Mouse (Mus musculus) monocyte, adult 2 months (primary cell): ENCODE measurements around the gene Pmpcb.
"Not testable (repeated sequence)": the region's sequence is repeated elsewhere in the genome, so short reads cannot be mapped to it uniquely, and the experiment has no call there.

Experiments used
- DNase-seq, 2 experiments: peaks; one replicate each; pipeline ENCODE4 v3.0.0; 2022; ENCODE audit warnings: low spot score in 2 of 2, low read depth in 1 of 2

Gene Pmpcb

DNA sequence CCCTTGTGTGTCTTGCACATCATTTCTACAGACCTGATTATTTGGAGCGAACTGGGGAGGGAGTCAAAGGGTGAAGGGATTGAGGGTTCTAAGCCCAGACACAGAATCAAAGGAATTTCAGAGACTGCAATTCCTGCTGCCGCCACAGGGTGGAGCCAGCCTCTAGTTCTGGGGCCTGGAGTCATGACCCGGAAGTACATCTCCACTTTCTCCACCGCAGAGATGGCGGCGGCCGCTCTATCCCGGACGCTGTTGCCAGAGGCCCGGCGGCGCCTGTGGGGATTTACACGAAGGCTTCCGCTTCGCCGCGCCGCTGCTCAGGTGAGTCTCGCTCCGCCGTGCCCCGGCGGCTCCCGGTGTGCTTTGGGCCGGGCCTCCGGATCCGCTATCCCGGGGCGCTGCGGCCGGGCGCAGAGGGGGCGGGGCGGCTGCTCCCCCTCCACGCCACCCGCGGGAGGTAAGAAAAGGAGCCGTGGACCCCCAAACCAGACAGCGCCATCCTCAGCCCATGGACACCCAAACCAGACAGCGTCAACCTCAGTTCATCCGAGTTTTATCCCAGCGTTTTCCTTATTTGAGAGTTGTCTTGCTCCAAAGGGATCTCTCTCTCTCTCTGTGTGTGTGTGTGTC is at the start of gene Pmpcb:
Pmpcb (plus strand) TSS at position 186 of the 630 bp plus-strand sequence.
- peak; percentile 54 to 78 for DNase-seq

DNA sequence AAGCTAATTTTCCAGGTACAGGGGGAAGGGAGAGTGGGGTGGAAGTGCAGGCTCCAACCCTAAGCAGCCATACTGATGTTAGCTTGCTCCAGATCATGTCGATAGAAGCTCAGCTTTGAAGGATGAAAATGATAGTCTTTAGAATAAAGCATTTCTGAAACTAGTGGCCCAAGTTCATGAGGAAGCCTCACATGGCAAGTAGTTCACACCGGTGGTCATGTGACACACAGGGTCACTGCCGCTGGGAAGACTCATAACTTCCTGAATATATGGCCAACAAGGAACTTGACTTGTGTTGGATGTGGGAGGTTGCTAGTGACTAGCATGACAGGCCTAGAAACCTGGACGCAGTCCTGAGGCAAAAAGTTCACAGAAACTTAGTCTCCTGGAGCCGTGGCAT is 44.7 kb upstream of the Pmpcb start:
- no peak for DNase-seq

DNA sequence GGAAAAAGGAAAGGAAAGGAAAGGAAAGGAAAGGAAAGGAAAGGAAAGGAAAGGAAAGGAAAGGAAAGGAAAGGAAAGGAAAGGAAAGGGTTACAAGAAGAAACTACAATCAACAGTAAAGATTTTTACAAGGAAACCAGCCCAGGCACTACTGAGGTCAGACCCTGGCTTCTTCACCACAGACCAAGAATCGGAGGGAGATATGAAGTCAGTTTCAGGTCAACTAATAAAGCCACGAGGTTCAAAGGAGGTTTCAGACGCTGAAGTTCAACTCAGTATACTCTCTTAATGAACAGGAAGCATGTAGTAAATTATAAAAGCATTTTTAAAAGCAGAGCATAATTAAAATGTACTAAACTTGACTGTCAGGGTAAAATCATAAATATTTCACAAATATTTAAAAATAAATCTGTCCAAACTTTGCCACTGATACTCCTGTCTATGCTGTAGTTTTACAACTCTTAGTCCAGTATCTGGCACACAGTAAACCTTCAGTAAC is 43.5 kb upstream of the Pmpcb start:
- no peak for DNase-seq

DNA sequence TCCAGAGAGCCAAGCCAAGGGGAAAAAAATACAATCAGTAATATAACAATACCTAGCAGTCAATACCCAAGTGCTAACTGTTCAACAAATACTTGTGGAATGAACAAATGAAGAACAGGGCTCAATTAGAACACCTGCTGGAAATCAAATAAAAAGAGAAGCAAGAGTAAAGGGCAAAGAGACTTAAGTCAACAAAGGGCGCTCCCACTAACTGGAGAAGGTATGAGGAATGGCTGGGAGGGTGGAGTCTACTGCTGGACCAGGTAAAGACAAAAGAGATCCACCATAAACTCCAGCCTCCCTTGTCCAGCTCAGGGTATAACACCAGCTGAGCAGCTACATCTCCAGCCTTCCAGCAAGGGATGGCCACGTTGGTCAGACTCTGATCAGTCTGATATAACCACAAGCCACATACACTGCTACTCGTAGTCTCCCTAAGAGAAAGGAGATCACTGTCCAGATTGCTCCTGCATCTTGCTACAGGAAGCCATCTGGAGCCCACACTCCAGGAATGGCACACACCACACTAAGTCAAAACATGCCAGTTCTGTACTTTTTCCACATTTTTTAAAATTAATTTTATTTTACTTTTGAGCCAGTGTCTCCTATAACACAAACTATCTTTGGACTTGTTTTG is 42.0 kb upstream of the Pmpcb start:
- DNase-seq = no peak

DNA sequence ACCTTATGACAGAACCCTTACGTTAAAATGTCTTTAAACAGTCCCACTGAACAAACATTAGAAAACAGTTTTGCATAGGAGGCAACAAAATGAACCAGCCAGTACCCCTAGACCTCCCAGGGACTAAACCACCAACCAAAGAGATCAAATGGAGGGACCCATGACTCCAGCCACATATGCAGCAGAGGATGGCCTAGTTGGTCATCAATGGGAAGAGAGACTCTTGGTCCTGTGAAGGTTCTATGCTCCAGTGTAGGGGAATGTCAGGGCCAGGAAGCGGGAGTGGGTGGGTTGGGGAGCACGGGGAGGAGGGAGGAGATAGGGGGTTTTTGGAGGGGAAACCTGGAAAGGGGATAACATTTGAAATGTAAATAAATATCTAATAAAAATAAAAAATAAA is 37.4 kb upstream of the Pmpcb start:
- DNase-seq = not testable (repeated sequence)

DNA sequence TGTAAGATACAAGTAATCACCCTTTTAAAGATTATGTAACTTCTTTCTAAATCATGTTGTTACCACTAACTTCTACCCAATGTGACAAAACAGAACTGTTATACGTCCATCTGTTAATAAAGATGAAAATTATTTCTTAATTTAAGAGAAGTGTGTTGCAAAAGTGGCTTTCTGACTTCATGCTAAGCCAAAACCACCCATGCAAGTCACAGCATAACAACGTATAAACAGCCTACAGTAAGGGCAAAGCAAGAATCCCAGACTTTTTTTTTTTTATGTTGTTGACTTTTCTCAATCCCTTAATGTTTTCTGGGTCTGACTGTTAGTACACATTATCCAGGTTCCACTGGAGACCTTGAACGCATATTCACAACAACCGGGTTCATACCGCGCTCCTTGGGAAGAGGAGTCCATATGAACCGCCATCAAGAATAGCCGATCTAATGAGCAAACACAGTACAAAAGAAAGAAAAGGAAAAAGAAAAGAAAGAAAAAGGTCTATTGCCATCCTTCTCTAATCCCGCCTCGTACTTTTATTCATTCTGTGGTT is 36.6 kb upstream of the Pmpcb start:
- no peak for DNase-seq

DNA sequence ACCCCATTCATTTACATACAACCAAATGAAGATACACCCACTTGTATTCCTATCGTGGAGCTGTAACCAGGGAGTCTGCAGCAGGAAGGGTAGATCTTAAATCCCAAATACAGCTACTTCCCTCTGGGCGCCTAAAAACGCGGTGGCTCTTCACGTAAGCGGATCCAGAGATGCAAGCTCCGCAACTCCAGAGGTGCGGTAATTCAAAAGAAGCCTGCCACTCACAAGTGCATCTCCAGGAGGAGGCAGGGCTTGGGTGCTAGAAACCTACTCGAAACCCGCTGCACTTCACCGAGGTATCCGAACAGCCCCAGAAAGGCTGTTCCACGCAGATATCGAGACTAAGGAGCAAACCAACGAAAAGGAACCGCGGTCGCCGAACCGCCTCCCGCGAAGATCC is 36.0 kb upstream of the Pmpcb start:
- no peak for DNase-seq

DNA sequence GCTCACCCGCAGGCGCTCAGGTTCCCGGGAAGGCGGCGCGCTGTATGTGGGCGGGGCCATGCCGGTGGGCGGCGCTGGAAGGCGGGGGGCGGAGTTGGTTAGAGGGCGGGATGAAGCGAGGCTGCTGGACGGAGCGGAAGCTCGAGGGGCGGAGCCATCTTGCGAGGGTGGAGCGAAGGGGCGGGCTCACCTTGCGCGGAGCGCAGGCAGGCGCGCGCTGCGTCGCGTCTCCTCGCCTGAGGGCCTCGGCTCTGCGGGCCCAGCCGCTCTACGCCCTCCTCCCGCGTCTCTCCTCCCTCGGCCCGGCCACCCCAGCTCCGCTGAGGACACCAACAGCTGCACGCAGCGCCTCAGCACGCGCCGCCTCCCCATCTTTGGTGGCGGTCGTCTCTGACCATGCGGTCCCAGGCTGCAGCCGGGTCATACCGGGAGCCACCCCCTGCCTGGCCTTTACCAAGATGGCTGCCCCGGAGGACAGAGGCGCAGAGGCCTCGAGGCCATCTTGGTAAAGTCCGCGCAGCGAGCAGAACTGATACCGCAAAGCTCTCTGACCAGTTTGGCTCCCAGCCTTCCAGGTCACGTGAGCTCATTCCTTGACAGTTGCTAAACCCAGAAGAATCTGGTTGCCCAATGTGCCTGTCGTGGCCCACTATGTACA is 35.5 kb upstream of the Pmpcb start, which contains the start of gene Napepld:
Napepld (minus strand) TSS at position 46 of the 658 bp plus-strand sequence.
- peak; percentile 96 to 99 for DNase-seq

DNA sequence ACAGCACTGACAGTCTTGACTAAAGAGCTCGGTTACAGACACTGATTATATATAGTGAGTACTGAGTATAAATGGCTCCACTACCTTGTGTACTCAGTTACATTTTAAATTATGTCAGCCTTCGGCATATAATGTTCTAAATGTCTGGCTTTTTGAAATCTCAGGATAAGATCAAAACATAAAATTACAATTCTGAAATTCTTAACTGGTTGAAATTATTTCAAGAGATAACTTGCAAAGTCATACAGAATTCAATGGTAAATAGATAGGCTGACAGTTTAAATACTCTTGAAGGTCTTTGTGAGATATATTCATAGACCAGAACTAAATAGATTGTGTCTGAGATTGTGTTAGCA is 35.0 kb upstream of the Pmpcb start:
- DNase-seq = no peak

DNA sequence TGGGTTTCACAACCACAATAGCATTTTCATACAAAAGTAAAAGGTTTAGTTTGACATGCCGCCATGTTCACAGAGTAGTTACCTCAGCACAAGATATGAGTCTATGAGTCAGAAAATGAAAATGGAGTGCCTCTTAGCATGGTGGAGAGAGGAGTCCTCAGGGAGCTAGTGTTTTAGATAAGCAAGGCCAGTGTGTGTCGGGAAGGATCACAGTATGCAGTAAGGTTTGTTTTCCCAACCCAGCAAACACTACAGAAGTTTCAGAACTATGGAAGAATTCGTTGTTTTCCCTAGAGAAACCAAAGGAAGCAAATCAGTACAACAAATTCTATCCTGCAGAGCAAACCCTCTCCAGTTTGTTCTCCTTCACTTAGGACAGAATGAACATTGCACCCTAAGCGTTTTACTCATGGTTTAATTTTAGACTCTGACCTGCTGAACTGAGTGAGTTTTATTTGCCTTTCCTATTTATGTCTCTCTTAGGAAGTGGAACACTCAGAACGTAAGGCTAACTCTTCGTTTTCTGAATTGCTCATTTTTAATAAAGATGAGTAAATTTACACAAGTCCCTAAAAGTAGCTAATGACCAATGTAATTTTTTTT is 34.0 kb upstream of the Pmpcb start:
- no peak for DNase-seq

DNA sequence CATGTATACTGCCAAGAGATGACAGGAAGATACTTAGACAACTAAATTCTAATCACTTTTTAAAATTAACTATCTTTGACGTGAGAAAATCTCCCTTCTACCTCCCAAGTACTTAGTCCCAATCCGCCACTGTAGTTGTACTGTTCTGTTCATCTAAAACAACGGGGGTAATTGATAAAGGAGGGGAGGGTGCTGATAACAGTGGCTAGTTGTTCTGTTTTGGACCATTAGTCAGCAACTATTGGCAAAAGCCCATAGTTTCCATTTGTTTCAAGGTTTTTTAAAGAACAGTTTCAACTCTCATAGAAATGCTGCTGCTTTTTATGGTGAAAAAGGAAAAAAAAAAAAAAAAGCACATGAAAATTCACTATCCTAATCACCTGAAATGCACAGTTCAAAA is 33.2 kb upstream of the Pmpcb start:
- no peak for DNase-seq

DNA sequence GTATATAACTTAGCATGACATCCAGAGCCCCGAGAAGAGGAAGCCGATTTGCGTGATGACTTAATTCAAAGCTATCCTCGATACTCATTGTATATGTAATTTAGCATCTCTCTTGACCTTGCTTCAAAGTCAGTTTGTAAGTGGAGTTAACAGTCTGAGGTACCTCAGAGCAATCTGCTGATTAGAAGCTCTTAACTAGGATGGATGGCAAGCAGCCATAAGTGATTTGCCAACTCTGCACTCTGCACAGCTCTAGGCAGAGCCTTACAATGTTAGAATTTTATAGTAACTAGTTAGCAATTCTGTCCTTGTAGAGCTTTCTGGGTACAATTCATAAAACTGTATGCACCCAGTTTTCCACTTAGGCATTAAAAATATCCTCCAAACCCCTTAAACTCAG is 30.4 kb upstream of the Pmpcb start:
- no peak for DNase-seq

DNA sequence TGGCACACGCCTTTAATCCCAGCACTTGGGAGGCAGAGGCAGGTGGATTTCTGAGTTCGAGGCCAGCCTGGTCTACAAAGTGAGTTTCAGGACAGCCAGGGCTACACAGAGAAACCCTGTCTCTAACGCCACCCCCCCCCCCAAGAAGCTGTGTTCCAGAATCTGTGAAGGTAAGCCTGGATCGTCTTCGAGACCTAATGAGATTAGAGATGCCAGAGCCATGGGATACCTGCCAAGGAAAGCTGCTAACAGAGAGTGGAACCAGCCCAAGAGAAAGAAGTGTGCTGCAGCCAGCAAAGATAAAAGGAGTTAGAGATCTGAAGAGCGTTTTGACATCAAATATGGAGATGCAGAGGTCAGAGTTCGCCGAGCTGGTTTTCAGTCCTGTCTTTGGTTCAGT is 28.9 kb upstream of the Pmpcb start:
- DNase-seq = not testable (repeated sequence)

DNA sequence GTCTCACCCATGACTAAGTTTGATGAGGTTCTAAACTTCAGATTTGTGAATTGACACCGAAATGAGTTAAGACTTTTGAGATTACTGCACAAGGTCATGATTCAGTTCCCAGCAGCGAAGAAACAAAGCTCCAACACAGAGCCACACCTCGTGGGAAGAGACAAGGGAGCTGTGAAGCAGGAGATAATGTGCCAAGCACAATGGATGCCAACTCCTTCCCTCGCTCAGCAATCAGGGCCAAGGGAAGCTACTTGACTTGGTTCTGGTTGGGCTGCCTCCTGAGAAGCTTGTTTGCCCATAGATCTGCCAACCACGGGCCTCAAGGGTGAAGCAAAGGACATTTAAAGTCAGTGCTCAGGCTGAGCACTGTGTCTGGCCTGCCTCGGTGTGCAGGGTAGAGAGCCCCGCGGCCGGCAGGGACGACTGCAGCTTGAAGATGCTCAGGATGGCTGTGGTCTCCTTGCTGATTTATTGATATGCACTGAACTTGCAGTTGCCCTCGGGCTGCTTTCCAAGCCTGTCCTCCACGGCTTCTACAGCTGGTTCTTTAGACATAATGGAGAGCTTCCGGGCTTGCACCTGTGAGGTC is 24.7 kb upstream of the Pmpcb start:
- DNase-seq = no peak

DNA sequence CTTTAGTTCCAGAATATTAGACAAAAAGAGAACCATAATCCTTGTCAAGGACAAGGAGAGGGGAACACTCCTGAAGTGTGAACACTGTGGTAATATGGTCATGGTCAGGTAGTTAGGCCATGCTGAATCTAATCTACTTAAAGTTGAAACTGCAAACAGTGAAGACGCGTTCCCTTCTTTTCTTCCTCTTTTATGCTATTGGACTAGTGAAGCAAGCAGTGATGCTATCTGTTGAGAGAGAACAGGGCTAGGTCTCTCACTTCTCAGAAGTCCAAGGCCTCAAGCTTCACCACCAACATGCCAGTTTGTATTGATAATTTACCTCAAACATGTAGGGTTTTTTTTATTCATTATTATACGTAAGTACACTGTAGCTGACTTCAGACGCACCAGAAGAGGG is 22.5 kb upstream of the Pmpcb start:
- DNase-seq = no peak

DNA sequence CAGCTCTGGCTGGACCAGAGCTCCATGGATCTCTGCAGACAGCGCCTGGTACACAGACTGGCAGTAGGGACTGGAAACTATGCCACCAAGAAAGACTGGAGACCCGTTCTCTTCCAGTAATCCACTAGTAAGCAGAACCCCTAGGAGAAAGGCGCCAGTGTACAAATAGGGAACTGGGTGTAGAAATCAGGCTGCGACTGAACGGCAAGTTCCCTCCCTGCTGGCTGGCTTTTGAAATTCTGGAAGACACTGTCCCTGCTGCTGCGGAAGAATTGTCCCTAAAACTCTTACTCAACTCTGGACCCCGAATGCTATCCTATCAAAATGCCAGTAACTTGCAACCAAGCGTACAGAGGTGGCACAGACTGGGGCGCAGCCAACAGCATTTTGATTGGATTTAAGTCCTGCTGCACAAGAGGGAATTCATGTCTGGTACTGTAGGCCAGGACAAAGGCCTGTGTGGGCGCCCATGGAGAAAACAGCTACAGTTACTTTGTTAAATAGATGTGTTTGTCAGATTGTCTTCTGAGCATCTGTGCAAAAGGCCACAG is 19.7 kb upstream of the Pmpcb start:
- no peak for DNase-seq

DNA sequence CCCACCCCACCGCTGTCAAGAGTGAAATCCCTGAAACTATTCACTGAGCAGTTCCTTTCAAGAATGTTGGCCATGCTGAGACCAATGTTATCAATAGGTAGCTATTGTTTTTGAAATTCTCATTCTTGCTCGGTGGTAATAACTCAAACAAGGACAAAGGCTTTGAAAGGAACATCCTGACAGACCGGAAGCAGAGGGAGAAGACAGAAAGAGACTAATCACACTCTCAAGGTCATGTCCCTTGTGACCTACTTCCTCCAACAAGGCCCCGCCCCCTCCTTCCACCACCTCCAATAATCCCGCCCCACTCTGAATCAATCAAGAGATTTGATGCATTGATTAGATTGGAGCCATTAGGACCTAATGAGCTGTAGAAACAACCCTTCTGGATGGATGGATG is 18.4 kb upstream of the Pmpcb start:
- no peak for DNase-seq

DNA sequence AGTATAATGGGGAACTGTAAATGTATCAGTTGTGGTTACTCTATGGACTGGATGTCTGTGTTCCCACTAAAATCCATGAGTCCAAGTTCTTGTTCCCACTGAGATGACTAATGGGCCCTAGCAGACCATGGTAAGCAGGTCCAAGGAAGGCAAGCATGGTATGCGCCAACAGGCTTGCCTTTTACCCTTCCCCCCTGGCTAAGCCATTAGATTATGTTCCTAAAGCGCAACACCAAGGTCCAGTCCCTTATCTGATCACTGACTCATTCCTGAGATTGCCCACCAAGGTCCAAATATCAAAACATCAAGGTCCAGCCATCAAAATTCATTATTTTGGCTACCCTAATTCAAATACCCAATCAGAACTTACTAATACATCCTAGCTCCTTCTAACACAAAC is 17.7 kb upstream of the Pmpcb start:
- DNase-seq = no peak

DNA sequence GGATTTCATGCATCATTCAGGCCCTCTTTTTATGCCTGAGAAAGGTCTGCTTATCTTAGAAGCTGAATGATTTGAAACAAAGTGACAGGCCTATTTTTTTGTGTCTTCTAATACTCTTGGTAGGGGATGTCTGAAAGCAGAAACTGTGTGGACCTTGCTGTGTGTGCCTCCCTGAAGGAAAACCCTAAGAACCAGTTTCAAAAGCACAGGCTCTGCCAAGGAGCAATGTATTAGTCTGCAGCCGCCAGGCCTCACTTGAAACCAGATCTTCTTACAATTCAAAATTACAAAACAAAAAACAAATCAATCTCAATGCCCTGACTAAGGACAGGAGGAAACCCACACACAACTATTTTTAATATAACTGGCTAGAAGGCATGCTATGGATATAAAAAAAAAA is 12.5 kb upstream of the Pmpcb start:
- DNase-seq = no peak

DNA sequence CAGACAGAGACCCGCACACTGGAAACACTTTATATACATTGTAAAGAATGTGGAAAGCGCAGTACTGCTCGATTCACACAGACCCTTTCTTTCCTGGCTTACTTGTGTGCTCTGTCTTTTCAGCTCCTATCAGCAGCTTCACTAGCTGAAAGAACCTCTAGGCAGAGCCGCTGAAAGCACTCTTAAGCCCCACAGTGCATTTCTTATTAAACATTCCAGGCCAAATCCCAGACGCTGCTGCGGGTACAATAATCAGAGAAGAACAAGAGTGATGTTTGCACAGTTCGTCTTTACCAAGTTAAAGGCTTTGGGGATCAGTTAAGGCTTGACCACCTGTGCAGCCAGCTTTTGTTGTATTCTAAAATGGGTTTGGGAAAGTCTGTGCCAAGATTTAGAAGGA is 12.1 kb upstream of the Pmpcb start:
- DNase-seq = no peak

DNA sequence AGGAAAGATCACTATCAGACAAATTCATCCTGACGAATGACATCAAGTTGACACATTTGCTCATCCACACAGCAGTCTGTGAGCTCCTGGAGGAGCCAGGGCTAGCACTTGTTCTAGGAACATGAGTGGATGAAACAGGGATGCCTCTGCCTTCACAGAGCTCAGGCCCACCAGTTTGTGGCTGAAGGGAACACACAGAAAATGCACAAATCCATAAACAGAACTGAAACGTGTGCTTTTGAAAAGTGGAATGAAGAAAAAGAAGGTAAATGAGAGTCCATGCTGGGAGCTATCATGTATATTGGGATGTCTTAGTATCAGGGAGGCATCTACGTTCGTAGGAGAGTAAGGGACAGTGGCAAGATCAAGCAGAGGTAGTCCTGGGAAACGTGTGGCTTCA is 7.8 kb upstream of the Pmpcb start:
- no peak for DNase-seq
